Mouse (Mus musculus): ENCODE data around the gene Htra3. TPM values are rescaled to one million over a fixed set of nuclear protein-coding genes. Genes with fewer than 3 reads are reported as not detected.

Gene Htra3
- total RNA-seq, 2 experiments from 2014 or later = 37.4 to 46.7 TPM

DNA sequence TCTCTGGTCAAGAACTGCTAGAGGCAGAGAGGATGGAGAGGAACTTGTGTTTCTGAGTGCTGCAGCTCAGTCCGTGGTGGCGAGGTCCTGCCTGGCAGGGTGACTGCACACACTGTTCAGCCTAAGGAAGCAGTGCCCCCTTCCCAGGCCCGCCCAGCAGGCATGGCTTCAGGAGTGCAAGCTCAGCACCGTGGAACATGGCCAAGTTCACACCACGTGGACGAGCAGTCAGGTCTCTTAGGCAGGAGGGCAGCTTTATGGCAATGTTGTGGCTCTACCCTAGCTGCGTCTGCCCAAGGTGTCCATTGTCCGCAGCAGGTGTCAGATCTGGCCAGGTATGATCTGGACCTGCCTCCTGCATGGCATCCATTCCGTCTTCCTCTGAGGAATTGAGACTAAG is 68.4 kb downstream of the Htra3 start:
- no peak for DNase-seq

DNA sequence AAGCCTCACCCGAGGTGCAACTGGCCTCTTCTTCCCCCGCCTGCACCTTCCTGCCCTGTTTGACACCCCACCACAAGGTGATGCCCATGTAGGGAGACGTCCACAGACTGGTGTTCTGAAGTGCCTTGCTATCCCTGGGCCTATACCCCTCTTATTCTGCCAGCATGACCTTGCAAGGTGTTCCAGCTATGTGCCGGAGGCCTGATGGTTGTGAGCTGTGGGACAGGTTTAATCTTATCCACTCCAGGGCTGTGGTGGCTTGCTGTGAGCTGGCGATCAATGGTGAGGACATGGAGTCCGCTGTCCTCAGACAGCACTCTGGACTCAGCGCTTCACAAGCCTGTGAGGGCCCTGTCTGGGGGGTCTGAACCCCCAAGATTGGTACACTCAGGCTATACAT is 69.2 kb downstream of the Htra3 start:
- no peak for DNase-seq

DNA sequence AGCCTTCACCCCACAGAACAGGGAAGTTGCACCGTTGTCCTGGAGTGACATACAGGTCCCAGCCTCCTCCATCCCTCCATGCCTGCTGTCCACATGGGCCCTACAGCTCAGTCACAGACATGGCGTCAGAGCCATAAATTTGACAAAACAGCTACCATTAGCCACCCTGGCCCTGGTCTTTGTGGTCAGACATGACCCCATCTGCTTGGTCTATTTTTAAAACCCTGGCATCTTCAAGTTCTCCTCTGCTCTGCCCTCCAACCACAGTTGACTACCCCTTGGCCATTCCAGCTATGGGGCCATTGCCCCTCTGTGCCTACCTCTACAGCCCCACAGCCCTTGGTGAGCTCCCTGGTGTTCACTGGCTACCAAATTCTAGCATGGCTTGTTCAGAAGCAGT is 69.6 kb downstream of the Htra3 start:
- DNase-seq = no peak

DNA sequence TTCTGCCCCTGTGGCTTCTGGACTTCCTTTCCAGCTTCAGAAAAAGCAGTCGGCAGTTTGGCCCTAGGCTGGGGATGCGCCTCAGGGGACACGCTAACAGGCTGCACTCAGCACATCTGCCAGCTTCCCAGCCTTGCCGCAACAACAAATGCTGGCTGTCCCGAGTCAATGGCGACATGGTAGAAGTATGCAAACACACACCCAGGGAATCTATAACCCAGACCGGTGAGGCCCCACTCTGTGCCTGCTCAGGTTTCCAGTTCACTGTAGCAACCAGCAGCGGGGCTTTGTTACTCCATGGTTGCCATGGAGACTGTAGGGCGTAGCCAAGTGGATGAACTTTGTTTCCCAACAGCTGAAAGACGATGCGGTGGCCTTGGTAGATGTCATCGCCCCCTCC is 70.2 kb downstream of the Htra3 start:
- peak; percentile 89 for DNase-seq

DNA sequence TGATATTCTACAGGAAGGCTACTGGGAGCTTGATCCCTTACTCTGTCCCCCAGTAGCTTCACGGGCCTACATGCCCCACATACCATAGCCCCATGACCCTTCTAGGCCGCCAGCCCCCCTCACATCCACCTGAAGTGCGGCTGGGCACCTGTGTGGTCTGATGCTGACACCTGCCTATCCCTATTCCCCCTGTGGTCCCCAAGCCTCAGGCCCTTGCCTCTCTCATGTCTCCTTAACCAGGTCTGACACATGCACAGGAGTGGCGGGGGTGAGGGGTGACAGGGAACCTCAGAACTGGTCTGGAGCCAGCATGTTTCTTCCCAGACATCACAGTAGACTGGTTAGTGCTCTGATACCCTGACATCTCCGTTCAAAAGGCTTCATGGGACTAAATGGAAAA is 71.0 kb downstream of the Htra3 start:
- DNase-seq = no peak

DNA sequence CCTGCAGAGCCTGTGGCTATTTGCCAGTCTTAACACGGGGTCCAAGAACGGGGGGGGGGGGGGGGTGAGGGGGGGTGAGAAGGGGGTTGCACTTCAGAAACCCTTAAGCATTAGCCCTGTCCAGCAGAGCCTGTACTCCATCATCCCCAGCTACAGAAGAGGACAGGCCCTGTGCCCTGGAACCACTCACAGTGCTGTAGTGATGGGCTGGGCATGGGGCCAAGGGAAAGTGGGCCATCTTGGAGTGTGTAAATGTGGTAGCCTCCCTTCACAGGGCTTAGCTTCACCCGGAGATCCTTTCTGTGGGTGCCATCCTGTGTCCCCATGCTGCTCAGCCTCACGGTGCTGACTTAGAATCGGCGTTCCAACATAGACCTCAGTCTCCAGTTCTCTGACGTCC is 71.8 kb downstream of the Htra3 start:
- no peak for DNase-seq

DNA sequence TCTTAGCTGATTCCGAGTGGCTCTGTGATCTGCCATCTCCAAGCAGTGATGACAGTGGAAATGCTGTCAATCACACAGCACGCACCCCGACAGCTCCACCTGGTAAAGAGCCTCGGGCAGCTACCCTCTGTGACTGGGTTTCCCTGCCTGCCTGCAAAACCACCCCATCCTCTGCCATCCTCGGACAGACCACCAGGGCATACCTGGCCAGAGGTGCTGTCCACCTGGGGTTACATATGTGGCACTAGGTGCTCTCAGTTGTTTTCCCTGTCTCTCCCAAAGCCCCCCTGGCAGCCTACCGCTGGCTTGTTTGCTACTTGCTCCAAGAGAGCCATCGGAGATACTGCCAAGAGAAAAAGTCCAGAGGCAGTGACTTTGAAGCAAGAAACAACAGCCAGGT is 72.8 kb downstream of the Htra3 start:
- DNase-seq = no peak

DNA sequence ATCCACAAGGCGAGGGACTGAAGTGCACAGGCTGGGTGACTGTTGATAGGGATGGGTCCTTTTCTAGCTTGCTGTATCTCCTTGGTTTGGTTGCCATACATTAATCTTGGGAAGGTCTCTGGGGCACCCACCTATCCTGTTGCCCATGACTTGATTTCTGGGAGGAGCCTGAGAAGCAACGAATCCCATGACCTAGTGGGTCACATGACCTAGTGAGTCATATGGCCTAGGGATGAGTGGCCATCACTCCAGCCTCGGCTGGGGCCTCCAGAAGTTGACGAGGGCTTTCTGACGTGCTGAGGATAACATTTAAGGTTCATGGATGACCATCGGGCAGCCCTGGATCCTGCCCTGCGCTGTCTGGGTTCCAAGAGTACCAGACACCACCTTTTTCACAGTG is 74.2 kb downstream of the Htra3 start:
- DNase-seq = no peak

Other genes starting within 250 kb of the Htra3 start
- 1 to 10 TPM; 3.0 to 3.2 TPM for gene Cpz, start 154.1 kb downstream of the Htra3 start, total RNA-seq (2021)
- 1 to 10 TPM; 1.5 to 1.6 TPM for gene Trmt44, start 104.7 kb downstream of the Htra3 start, total RNA-seq (2021)
- 10 to 100 TPM; 16.4 to 18.9 TPM for gene Acox3, start 96.7 kb downstream of the Htra3 start, total RNA-seq (2021)
- 1 to 10 TPM; 1.8 to 2.1 TPM for gene Sh3tc1, start 60.2 kb upstream of the Htra3 start, total RNA-seq (2021)
- 10 to 100 TPM; 33.4 to 42.7 TPM for gene Ablim2, start 78.1 kb upstream of the Htra3 start, total RNA-seq (2021)
- 1 to 10 TPM; 7.8 to 8.1 TPM for gene Afap1, start 213.5 kb upstream of the Htra3 start, total RNA-seq (2021)

Data from gastrocnemius, postnatal 25 days (tissue).